Mouse (Mus musculus): ENCODE data around the gene Pcgf3. TPM values are rescaled to one million over a fixed set of nuclear protein-coding genes. Genes with fewer than 3 reads are reported as not detected.

Pcgf3 gene
- polyA plus RNA-seq, 1 experiment from 2014 or later, result 9.6 TPM

DNA sequence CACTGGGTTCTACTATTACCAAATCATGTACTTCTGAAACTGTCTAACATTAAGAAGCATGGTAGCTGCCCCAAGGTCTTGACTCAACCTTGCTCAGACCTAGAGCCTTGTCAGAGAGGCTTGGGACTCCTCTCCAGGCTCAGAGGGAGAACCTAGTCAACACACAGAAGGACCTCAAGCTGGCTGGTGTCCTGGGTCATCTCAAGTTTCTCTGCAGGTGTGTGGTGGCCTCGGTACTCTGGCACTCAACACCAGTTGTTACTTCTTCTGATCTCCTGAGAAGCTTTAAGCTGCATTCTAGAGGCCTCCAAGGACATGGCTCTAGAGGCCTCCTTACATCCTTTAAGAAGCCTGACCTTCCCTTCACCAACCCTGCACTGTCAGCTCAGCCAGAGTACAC lies 93.0 kb downstream of the Pcgf3 start:
- Histone ChIP-seq H3K27ac (no peak overlapping the region), H3K36me3 (ENCODE audit: inconsistent target) (no peaks in the 10 kb centered on the region), H3K79me2 (ENCODE audit: inconsistent target) (no peaks in the 10 kb centered on the region), H3K4me3 (ENCODE audit: inconsistent target) (no peak overlapping the region)
- 56% methylated on average over 1 of the region's 1 CpGs for WGBS (ENCODE audit: missing documents)

Other genes starting within 250 kb of the Pcgf3 start
- 45.0 to 52.6 TPM (median 50.9 TPM) in 3 replicates for gene Dr1, start 192.3 kb upstream of the Pcgf3 start, polyA plus RNA-seq (2018)
- 6.0 to 9.1 TPM (median 6.8 TPM) in 3 replicates for gene Pigg, start 148.6 kb upstream of the Pcgf3 start, polyA plus RNA-seq (2018)
- 5.7 to 18.2 TPM (median 14.7 TPM) in 3 replicates for gene Gm42517, start 93.3 kb upstream of the Pcgf3 start, polyA plus RNA-seq (2018)
- 0.07 to 1.1 TPM in 2 of 3 replicates, not detected in the other for gene Pde6b, start 72.8 kb upstream of the Pcgf3 start, polyA plus RNA-seq (2018)
- 215 to 532 TPM (median 387 TPM) in 3 replicates for gene Atp5k, start 26.8 kb upstream of the Pcgf3 start, polyA plus RNA-seq (2018)
- gene Mfsd7a, start 12.3 kb upstream of the Pcgf3 start, polyA plus RNA-seq (2018), result 2.4 to 8.0 TPM (median 3.1 TPM) in 3 replicates
- not detected in 3 replicates for gene Cplx1, start 88.8 kb downstream of the Pcgf3 start, polyA plus RNA-seq (2018)
- gene Gak, start 168.5 kb downstream of the Pcgf3 start, polyA plus RNA-seq (2018), result 90.7 to 115 TPM (median 92.4 TPM) in 3 replicates
- gene Tmem175, start 168.5 kb downstream of the Pcgf3 start, polyA plus RNA-seq (2018), result 20.7 to 30.7 TPM (median 24.4 TPM) in 3 replicates
- gene Idua, start 199.1 kb downstream of the Pcgf3 start, polyA plus RNA-seq (2018), result 33.4 to 53.3 TPM (median 50.8 TPM) in 3 replicates
- 5.8 to 11.1 TPM (median 8.4 TPM) in 3 replicates for gene Dgkq, start 208.4 kb downstream of the Pcgf3 start, polyA plus RNA-seq (2018)
- not detected in 3 replicates for gene Slc26a1, start 214.3 kb downstream of the Pcgf3 start, polyA plus RNA-seq (2018)
- gene Fgfrl1, start 231.2 kb downstream of the Pcgf3 start, polyA plus RNA-seq (2018), result 0.64 to 1.9 TPM (median 1.3 TPM) in 3 replicates

Data from macrophage (primary cell).